ENCODE assay signal across 8 mouse cellular contexts in the genomic region with DNA sequence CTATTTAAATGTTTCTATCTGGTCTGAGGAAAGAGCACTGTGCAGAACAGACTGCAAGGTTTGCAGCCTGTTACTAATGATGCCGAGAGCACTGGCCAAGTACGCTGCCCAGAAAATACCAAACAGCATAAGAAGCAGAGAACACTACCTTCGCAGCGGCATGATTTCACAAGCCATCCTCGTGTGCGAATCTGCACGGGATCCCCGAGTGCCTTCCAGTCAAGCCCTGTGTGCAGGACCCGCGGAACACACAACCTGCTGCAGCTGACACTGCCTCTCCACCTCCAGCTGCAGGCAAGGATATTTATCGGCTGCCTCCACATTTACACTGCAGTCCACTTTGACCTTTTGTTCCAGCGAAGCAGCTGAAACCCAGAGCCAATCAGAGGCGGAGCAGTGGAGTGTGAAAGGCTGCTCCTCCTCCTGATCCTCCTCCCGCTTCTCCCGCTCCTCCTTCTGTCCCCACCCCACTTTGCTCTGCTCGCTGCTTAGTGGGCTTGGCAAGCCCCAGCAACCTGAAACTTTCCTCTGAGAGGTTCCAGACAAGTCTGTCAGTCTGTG. TPM values are rescaled to one million over a fixed set of nuclear protein-coding genes. Genes with fewer than 3 reads are reported as not detected.
DNase-seq lines count a peak whose midpoint lies in the region; ATAC-seq and TF ChIP-seq lines count a peak whose summit lies in the region.

Gene Fam13a, minus strand, starts transcription at position 386 of the 561 bp plus-strand sequence.

- DNase-seq in ES-E14 (ENCODE audit: low read depth, low spot score) = peak; percentile 67
- DNase-seq in cerebellum, adult 2 months = peak; percentile 74 to 81
- peak; percentile 85 for DNase-seq in forebrain, postnatal 0 days
- DNase-seq in heart, postnatal 36 days = peak; percentile 76 to 81
- DNase-seq in layer of hippocampus, adult 18-20 months (ENCODE audit: low spot score in 2 of 2) = peak; percentile 82 to 90
- DNase-seq in liver, postnatal 0 days = peak; percentile 68
- DNase-seq in thymus, postnatal 10 days (ENCODE audit: low spot score in 2 of 2) = peak; percentile 18 to 28

- H3K27me3 ChIP-seq in cerebellum, adult 2 months (ENCODE audit: control insufficient read depth, insufficient read depth, low read length) = no peaks in the 10 kb centered on the region
- H3K27me3 ChIP-seq in forebrain, postnatal 0 days (ENCODE audit: insufficient read depth, low read length) = no peaks in the 10 kb centered on the region
- no peaks in the 10 kb centered on the region for H3K27me3 ChIP-seq in liver, postnatal 0 days (ENCODE audit: insufficient read depth, low read length)
- H3K27me3 ChIP-seq in neural tube, embryonic 15.5 days (replicated peaks) = no peaks in the 10 kb centered on the region

- H3K4me1 ChIP-seq in ES-E14 (ENCODE audit: control insufficient read depth in 2 of 2, insufficient read depth in 2 of 2, low read length in 2 of 2, poor library complexity in 1 of 2) = no peaks in the 10 kb centered on the region
- peaks cover 5% of the 10 kb centered on the region; the same call in 1 of the 2 replicates for H3K4me1 ChIP-seq in cerebellum, adult 2 months (ENCODE audit: control insufficient read depth, insufficient read depth, low read length)
- no peaks in the 10 kb centered on the region for H3K4me1 ChIP-seq in forebrain, postnatal 0 days (ENCODE audit: insufficient read depth)
- no peaks in the 10 kb centered on the region for H3K4me1 ChIP-seq in liver, postnatal 0 days (ENCODE audit: insufficient read depth)
- H3K4me1 ChIP-seq in neural tube, embryonic 15.5 days = peaks cover 15% of the 10 kb centered on the region

- no peaks in the 10 kb centered on the region for H3K9me3 ChIP-seq in ES-E14 (ENCODE audit: control insufficient read depth, insufficient read depth, low read depth, low read length)
- no peaks in the 10 kb centered on the region for H3K9me3 ChIP-seq in forebrain, postnatal 0 days (ENCODE audit: low read length)
- no peaks in the 10 kb centered on the region for H3K9me3 ChIP-seq in liver, postnatal 0 days (ENCODE audit: low read length)
- H3K9me3 ChIP-seq in neural tube, embryonic 15.5 days (replicated peaks) = no peaks in the 10 kb centered on the region

- in situ Hi-C loops in ES-E14 (cut with MboI; ENCODE audit: low sequenced_read_pairs in 2 of 2, unreplicated experiment in 2 of 2) = no loop called here

- no peak within 1 kb of the TSS for H3K27ac ChIP-seq in ES-E14 (ENCODE audit: insufficient read depth, low read depth, low read length, poor library complexity, severe bottlenecking)
- no peak within 1 kb of the TSS for H3K27ac ChIP-seq in cerebellum, adult 2 months (ENCODE audit: insufficient read depth, low read length)
- H3K27ac ChIP-seq in forebrain, postnatal 0 days (ENCODE audit: low read depth, low read length) = peak within 1 kb of the TSS; percentile 66
- H3K27ac ChIP-seq in liver, postnatal 0 days (ENCODE audit: low read depth) = peak within 1 kb of the TSS; percentile 23; the same call in 1 of the 2 replicates
- peak within 1 kb of the TSS; percentile 86 for H3K27ac ChIP-seq in neural tube, embryonic 15.5 days (replicated peaks)

- H3K4me3 ChIP-seq in ES-E14 (ENCODE audit: insufficient read depth in 1 of 2, low read depth in 1 of 2, low read length in 2 of 2, poor library complexity in 1 of 2, severe bottlenecking in 1 of 2) = peak within 1 kb of the TSS; percentile 36 to 64
- H3K4me3 ChIP-seq in cerebellum, adult 2 months (replicated peaks; ENCODE audit: insufficient read depth, low read depth, low read length) = peak within 1 kb of the TSS; percentile 87
- peak within 1 kb of the TSS; percentile 54 for H3K4me3 ChIP-seq in forebrain, postnatal 0 days (ENCODE audit: low read depth, low read length)
- peak within 1 kb of the TSS; percentile 49 for H3K4me3 ChIP-seq in liver, postnatal 0 days (ENCODE audit: low read depth, low read length)
- peak within 1 kb of the TSS; percentile 69 for H3K4me3 ChIP-seq in neural tube, embryonic 15.5 days (replicated peaks)

- peak; percentile 44; the same call in 1 of the 2 replicates for TF ChIP-seq POLR2A in cerebellum, adult 2 months (IDR thresholded peaks at IDR 0.05; ENCODE audit: borderline replicate concordance, insufficient read depth, low read length)

- TF ChIP-seq CTCF in cerebellum, adult 2 months (IDR thresholded peaks at IDR 0.05; ENCODE audit: borderline replicate concordance, insufficient read depth, low read depth, low read length) = no peak
- no peak for TF ChIP-seq CTCF in forebrain, postnatal 0 days (IDR thresholded peaks at IDR 0.05; ENCODE audit: low read depth)
- no peak for TF ChIP-seq CTCF in liver, postnatal 0 days (IDR thresholded peaks at IDR 0.05; ENCODE audit: low read depth)

- H3K9ac ChIP-seq in ES-E14 (ENCODE audit: insufficient read depth, low read depth, low read length, poor library complexity, severe bottlenecking) = no peak within 1 kb of the TSS
- H3K9ac ChIP-seq in forebrain, postnatal 0 days = peak within 1 kb of the TSS; percentile 56
- H3K9ac ChIP-seq in liver, postnatal 0 days (replicated peaks) = peak within 1 kb of the TSS; percentile 23; the same call in 1 of the 2 replicates
- H3K9ac ChIP-seq in neural tube, embryonic 15.5 days (replicated peaks) = peak within 1 kb of the TSS; percentile 71

- H3K4me2 ChIP-seq in forebrain, postnatal 0 days (ENCODE audit: low read depth) = peak within 1 kb of the TSS; percentile 55
- peak within 1 kb of the TSS; percentile 70 for H3K4me2 ChIP-seq in liver, postnatal 0 days (ENCODE audit: low read depth, low read length)
- peak within 1 kb of the TSS; percentile 61 for H3K4me2 ChIP-seq in neural tube, embryonic 15.5 days

- intact Hi-C loops in heart, postnatal 36 days (cut with DNase I) = loop anchor here (5.0 kb wide), 1 partner anchor 192 kb away; the partner anchor contains the start of gene Herc3

- TF ChIP-seq EP300 in liver, postnatal 0 days (IDR thresholded peaks at IDR 0.05; ENCODE audit: low read depth) = 0 out of 2 replicates have a peak, but pooled peaks have one; percentile 25

- under 1% methylated on average over 16 of the region's 16 CpGs for WGBS in cerebellum, adult 2 months
- 0% methylated on average over 16 of the region's 16 CpGs for whole genome bisulfite sequencing in forebrain, postnatal 0 days
- under 1% methylated on average over 16 of the region's 16 CpGs for WGBS in liver, postnatal 0 days (ENCODE audit: insufficient replicate concordance)
- WGBS in neural tube, embryonic 15.5 days = under 1% methylated on average over 16 of the region's 16 CpGs

- ATAC-seq in forebrain, postnatal 0 days = peak; percentile 99
- peak; percentile 95 for ATAC-seq in liver, postnatal 0 days
- ATAC-seq in neural tube, embryonic 15.5 days (ENCODE audit: low FRiP score) = peak; percentile 99

- no peaks in the 10 kb centered on the region for H3K36me3 ChIP-seq in ES-E14 (ENCODE audit: control insufficient read depth, insufficient read depth, low read length, poor library complexity, severe bottlenecking)
- no peaks in the 10 kb centered on the region for H3K36me3 ChIP-seq in forebrain, postnatal 0 days (ENCODE audit: insufficient read depth)
- no peaks in the 10 kb centered on the region for H3K36me3 ChIP-seq in liver, postnatal 0 days (replicated peaks; ENCODE audit: insufficient read depth, low read length)
- no peaks in the 10 kb centered on the region for H3K36me3 ChIP-seq in neural tube, embryonic 15.5 days

TF ChIP-seq in ES-E14, 5 proteins besides CTCF, POLR2A, EP300 and RAD21:
- no peak for TF ChIP-seq MAFK (IDR thresholded peaks at IDR 0.05; ENCODE audit: insufficient read depth, low read depth, low read length)
TF ChIP-seq in ES-E14: peak in this region for 0.

RNA-seq across cellular contexts. Expression of gene Fam13a, which starts in this region (rescaled TPM):
- 0.27 and 0.53 TPM in 2 replicates for total RNA-seq in ES-E14 (2012; rRNA removed)
- polyA plus RNA-seq in cerebellum, adult 2 months (2012; rRNA removed) = 23.4 and 23.5 TPM in 2 replicates
- 3.3 and 6.6 TPM in 2 replicates for total RNA-seq in forebrain, postnatal 0 days (2014; rRNA removed)
- 4.2 and 8.5 TPM in 2 replicates for polyA plus RNA-seq in forebrain, postnatal 0 days (2015; fragmentation: Nextera tagmentation; extraction: Ambion mirVana)
- 10 to 100 TPM; 24.7 to 28.0 TPM for total RNA-seq in heart, postnatal 36 days (2021)
- 10 to 100 TPM; 15.4 to 17.8 TPM for total RNA-seq in layer of hippocampus, adult 18-20 months (2021)
- 1.2 and 1.6 TPM in 2 replicates for polyA plus RNA-seq in liver, postnatal 0 days (2015; fragmentation: Nextera tagmentation; extraction: Ambion mirVana)
- polyA plus RNA-seq in neural tube, embryonic 15.5 days (2015; fragmentation: Nextera tagmentation; extraction: Ambion mirVana) = 13.7 and 16.3 TPM in 2 replicates

Comparison
In these comparisons a context has a peak if more than half of its experiments do, and no peak if none do; other contexts are left out.
1. Peak in DNase-seq and H3K4me3 ChIP-seq in ES-E14; RNA of the gene not detected or under 1 TPM.
2. DNase-seq: peak in every context shown above with its lines; median percentile 86 in layer of hippocampus, adult 18-20 months; 85 in forebrain, postnatal 0 days; 78 in heart, postnatal 36 days; 78 in cerebellum, adult 2 months; 68 in liver, postnatal 0 days; 67 in ES-E14; 23 in thymus, postnatal 10 days.
3. H3K27ac ChIP-seq: peak in forebrain, postnatal 0 days (single experiment), liver, postnatal 0 days (single experiment) and neural tube, embryonic 15.5 days (single experiment); none in ES-E14 (single experiment) and cerebellum, adult 2 months (single experiment).
4. Peak in every context shown above with its lines, with median percentiles within 50 percentile points of each other: H3K4me3 ChIP-seq, ATAC-seq and H3K4me2 ChIP-seq.